Mouse (Mus musculus) lung, adult 2 months (tissue): ENCODE measurements around the gene Prorsd1. TPM values are rescaled to one million over a fixed set of nuclear protein-coding genes. Genes with fewer than 3 reads are reported as not detected.
"Not testable (repeated sequence)": the region's sequence is repeated elsewhere in the genome, so short reads cannot be mapped to it uniquely, and the experiment has no call there.

Experiments
- DNase-seq: peaks from one replicate; pipeline ENCODE4 v3.0.0; 2022
- H3K4me1 ChIP-seq: fragments of 200-500 bp; 2 replicates; pipeline ENCODE4 v1.6.1; 2011; ENCODE audit warnings: low read length; ENCODE audit not compliant: control insufficient read depth, insufficient read depth
- H3K4me3 ChIP-seq: fragments of 200-500 bp; replicated peaks from 2 replicates; pipeline ENCODE3; 2011; ENCODE audit warnings: low read depth, mild to moderate bottlenecking, control low read depth, low read length; ENCODE audit errors: extremely low read depth
- CTCF ChIP-seq: fragments of 200-500 bp; IDR thresholded peaks from 2 replicates; pipeline ENCODE4 v1.5.1; 2011; ENCODE audit warnings: mild to moderate bottlenecking, low read length, control low read depth; ENCODE audit not compliant: insufficient read depth
- POLR2A ChIP-seq: fragments of 200-500 bp; IDR thresholded peaks from 2 replicates; pipeline ENCODE4 v1.6.1; 2011; ENCODE audit warnings: low read depth, mild to moderate bottlenecking, control low read depth, low read length, borderline replicate concordance; ENCODE audit errors: extremely low read depth
- WGBS: fragments of 180-500 bp; shearing (Covaris S2); methylation state at CpG from one replicate; pipeline ENCODE4 v1.1.7; 2018; 5-methylcytosine and 5-hydroxymethylcytosine counted together
- polyA plus RNA-seq: library from polyadenylated mRNA; depleted of rRNA; stranded (reverse); fragments of >200 nt; gene quantifications from 2 replicates; pipeline ENCODE4 v1.2.3, GENCODE M21; 2012; rRNA removed

Gene Prorsd1
- 2.1 and 3.2 TPM in 2 replicates for polyA plus RNA-seq

DNA sequence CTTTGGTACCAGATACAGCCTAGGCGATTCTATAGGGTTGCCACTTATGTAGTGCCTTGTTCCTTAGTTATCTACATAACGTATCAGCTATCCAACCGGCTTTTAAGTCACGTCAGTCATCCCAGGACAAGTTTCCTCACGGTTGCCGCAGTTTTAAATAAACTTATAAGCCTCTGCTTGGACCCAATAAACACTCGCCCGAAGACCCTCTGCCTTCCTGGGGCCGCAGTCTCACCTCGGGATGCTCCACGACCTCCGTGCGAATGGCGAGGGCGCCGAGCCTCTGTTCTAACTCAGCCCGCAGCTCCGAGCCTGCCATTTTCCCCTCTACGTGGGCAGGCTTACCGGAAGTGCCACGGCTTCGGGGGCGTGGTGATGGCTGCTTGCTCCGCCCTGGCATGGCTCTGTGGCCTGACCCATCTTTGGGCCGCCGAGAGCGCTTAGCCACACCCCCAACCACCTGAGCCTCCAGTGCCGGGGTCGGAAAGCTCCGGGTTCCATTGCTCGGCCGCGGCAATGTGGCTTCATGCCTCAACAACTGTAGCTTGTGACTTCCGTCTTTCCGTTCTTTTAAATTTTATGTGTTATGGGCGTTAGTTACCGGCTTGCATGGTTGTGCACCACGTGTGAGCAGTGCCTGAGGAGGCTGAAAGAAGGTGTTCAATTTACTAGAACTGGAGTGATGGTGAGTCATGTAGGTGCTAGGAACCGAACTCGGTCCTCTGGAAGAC is at the start of gene Prorsd1:
TSS of gene Prorsd1 (minus strand) at position 352 of the 731 bp plus-strand sequence.
- 1% methylated on average over 40 of the region's 40 CpGs for WGBS
- Histone ChIP-seq H3K4me3 (peak within 1 kb of the TSS; percentile 96), H3K4me1 (no peaks in the 10 kb centered on the region)
- TF ChIP-seq CTCF (no peak), POLR2A (peak; percentile 90; the same call in 1 of the 2 replicates)
- peak; percentile 89 for DNase-seq

DNA sequence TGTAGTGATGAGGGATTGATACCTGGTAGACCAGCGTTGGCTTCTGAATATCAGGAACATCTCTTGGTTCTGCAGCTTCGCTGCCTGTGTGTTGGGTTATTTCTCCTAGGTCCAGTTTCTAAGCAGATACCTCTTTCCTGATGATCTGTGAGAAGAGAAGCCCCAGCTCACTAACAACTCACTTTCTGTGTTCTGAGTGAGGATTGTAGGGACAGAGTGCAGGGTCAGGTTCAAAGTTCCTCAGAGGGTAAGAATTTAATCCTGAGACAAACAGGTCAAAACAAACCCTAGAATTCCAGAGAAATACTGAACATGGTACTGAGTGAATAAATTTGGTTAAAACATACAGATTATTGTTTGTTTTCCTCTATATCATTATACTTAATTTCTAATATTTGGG is 48.6 kb upstream of the Prorsd1 start:
- no peak overlapping the region for H3K4me3 ChIP-seq
- DNase-seq, result no peak
- TF ChIP-seq CTCF (no peak), POLR2A (no peak)
- WGBS, result 80% methylated on average over 2 of the region's 2 CpGs
- no peaks in the 10 kb centered on the region for H3K4me1 ChIP-seq

DNA sequence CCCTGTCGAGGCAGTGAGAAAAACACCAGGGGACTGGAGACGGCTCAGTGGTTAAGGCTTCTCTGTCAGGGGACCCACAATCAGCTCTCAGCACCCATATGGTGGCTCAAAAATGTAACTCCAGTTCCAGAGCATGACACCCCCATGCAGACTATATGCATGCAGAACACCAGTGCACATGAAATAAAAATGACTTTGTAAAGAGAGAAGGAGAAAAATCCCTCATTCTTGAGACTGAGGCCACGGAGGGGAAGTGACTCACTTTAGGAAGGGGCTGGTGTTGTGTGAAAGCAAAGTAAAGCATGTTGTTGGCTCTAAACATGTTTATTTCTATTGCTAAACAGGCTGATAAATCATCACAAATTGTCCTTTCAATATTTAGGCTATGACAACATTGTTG is 46.2 kb upstream of the Prorsd1 start:
- TF ChIP-seq CTCF (no peak), POLR2A (no peak)

GRCm38 (mm10) chr11:29560452-29560851 is 45.6 kb upstream of the Prorsd1 start:
- no peaks in the 10 kb centered on the region for H3K4me1 ChIP-seq
- no peak overlapping the region for H3K4me3 ChIP-seq
- TF ChIP-seq CTCF (no peak), POLR2A (no peak)
- 79% methylated on average over 9 of the region's 9 CpGs for WGBS
- no peak for DNase-seq

More for the DNA sequence above, 46.2 kb upstream of the Prorsd1 start:
- WGBS, result 87% methylated on average over 3 of the region's 3 CpGs
- Histone ChIP-seq H3K4me3 (no peak overlapping the region), H3K4me1 (no peaks in the 10 kb centered on the region)
- DNase-seq, result no peak

DNA sequence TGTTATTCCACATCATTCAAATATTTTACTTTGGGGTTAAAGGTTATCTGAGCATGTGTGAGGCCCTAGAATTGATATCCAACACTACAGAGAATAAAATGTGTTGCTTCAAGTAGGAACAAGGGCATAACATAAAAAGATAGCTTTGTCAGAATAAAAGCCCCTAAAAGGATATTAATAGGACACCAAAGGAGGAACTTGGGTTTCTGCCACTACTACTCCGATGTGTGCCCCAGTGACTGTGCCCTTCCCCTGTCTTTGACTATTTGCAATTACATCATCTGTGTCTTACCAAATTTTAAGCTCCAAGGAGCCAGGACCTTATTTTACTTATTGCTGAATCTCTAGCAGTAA is 34.6 kb upstream of the Prorsd1 start:
- DNase-seq, result no peak
- Histone ChIP-seq H3K4me1 (no peaks in the 10 kb centered on the region; the same call in 1 of the 2 replicates), H3K4me3 (no peak overlapping the region)
- TF ChIP-seq CTCF (no peak), POLR2A (no peak)
- WGBS, result 56% methylated on average over 1 of the region's 1 CpGs

DNA sequence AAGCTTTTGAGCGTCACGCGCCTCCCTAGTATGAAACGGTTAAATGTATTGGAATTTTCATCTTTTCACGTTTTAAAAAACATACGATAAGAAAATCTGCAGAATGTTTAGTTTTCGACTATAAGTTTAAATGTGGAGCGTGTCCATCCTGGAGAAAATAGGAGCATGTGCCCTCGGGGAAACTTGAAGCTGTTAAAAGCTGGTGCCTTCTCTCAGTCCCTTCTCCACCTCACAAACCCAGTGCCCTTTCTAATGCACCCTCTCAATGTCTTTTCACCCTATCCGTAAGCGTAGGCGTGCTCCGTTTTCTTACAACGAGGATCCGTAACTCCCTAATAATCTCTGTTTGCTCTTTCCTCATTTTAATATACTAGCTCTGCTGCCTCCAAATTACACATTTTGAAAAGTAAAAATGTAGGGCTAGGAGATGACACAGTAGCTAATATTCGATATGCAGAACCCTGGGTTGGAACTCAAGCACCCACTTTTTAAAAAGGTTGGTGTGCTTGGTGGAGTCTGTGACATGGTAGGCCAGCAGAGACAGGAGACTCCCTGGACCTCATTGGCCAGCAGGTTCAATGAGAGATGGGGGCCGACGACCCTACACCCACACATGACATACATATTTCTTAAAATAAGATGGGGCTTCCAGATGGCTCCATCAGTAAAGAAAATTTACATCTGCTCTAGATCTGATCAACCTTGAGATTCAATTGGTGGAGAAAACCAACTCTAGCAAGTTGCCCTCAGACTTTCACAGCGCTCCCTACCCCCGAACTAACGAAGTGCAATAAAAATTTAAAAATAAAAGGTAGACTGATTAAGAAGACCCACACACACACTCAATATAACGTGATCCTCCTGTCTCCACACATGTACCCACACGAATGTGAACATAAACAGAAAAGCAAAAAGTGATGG is 33.9 kb upstream of the Prorsd1 start:
- DNase-seq, result no peak
- no peak for TF ChIP-seq POLR2A
- no peak for TF ChIP-seq CTCF
- peak overlapping the region; percentile 97 for H3K4me3 ChIP-seq
- no peaks in the 10 kb centered on the region; the same call in 1 of the 2 replicates for H3K4me1 ChIP-seq
- WGBS, result 21% methylated on average over 23 of the region's 23 CpGs

GRCm38 (mm10) chr11:29547752-29548503 is 33.1 kb upstream of the Prorsd1 start, which contains the start of the genes Clhc1 and Rps27a:
Gene Clhc1 (plus strand): TSS chr11:29547950.
Gene Rps27a (minus strand): TSS chr11:29548109.
- no peaks in the 10 kb centered on the region; the same call in 1 of the 2 replicates for H3K4me1 ChIP-seq
- no peak for TF ChIP-seq CTCF
- peak; percentile 94; the same call in 1 of the 2 replicates for TF ChIP-seq POLR2A
- peak within 1 kb of the TSS; percentile 97 for H3K4me3 ChIP-seq
- WGBS, result under 1% methylated on average over 46 of the region's 46 CpGs
- DNase-seq, result peak; percentile 93

- under 1% methylated on average over 27 of the region's 27 CpGs for WGBS
Measured at GRCm38 (mm10) chr11:29547249-29547751, 32.5 kb upstream of the Prorsd1 start.

DNA sequence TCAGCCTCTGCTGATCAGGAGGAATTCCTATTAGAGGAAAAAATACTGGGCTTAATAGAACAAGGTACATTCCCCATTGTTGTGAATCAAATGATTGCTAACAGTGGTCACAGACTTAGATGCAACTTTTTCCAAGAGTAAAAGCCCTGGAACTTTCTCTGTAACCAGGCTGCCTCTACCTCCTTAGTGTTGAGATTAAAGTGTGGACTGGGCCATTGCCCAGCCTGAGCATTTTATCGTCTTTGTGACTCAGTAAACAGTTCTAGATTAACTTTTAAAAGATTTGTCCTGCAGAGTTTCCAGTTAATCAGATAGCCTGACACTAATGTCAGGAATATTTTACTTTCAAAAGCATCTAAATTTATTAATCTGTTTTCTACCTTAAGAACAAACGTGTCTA is 31.9 kb upstream of the Prorsd1 start:
- H3K4me3 ChIP-seq, result no peak overlapping the region
- 7% methylated on average over 2 of the region's 2 CpGs for WGBS

More at GRCm38 (mm10) chr11:29547249-29547751, 32.5 kb upstream of the Prorsd1 start:
- no peak for DNase-seq
- Histone ChIP-seq H3K4me3 (peak overlapping the region; percentile 97), H3K4me1 (no peaks in the 10 kb centered on the region; the same call in 1 of the 2 replicates)
- TF ChIP-seq POLR2A (no peak), CTCF (no peak)

GRCm38 (mm10) chr11:29546297-29546696 is 31.5 kb upstream of the Prorsd1 start:
- WGBS, result 78% methylated on average over 2 of the region's 2 CpGs
- not testable (repeated sequence) for DNase-seq, H3K4me1 ChIP-seq, H3K4me3 ChIP-seq

More for the DNA sequence above, 31.9 kb upstream of the Prorsd1 start:
- TF ChIP-seq POLR2A (no peak), CTCF (no peak)
- no peak for DNase-seq
- H3K4me1 ChIP-seq, result no peaks in the 10 kb centered on the region; the same call in 1 of the 2 replicates

GRCm38 (mm10) chr11:29545150-29545752 is 30.4 kb upstream of the Prorsd1 start:
- not testable (repeated sequence) for H3K4me3 ChIP-seq, DNase-seq, H3K4me1 ChIP-seq
- WGBS, result 84% methylated on average over 4 of the region's 4 CpGs
